Mouse (Mus musculus) brain, embryonic 14.5 days (tissue): ENCODE results near the gene Atp6v1g1.
A peak's percentile ranks its signal among the peaks of the same experiment; 100 is the strongest.

Experiments used
- CTCF ChIP-seq: fragments of 200-500 bp; IDR thresholded peaks from 2 replicates; pipeline ENCODE4 v1.5.1; 2012; ENCODE audit warnings: inconsistent platforms, mild to moderate bottlenecking, moderate library complexity, borderline replicate concordance; ENCODE audit not compliant: insufficient read depth, insufficient read length; ENCODE audit errors: extremely low read depth
- POLR2A ChIP-seq: fragments of 200-500 bp; IDR thresholded peaks from 2 replicates; pipeline ENCODE4 v1.6.1; 2012; ENCODE audit warnings: mild to moderate bottlenecking, inconsistent platforms, borderline replicate concordance; ENCODE audit not compliant: poor library complexity, insufficient read depth, insufficient read length, severe bottlenecking; ENCODE audit errors: extremely low read depth

DNA sequence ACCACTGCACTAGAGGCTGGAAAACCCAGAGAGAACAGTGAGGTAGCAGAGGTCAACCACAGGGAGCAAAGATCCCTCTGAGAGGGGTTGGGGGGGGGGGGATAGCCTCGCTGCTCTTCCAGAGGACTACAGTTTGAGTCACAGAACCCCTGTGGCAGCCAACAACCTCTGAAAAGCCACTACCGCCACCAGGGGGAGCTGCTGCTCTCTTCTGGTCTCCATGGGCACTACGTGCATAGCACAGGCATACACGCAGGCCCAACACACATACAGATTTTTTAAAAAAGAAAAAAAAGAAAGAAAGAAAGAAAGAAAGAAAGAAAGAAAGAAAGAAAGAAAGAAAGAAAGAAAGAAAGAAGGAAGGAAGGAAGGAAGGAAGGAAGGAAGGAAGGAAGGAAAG lies 36.3 kb upstream of the Atp6v1g1 start:
- peak; percentile 70; the same call in 1 of the 2 replicates for TF ChIP-seq CTCF
- no peak for TF ChIP-seq POLR2A
